Comparison of ENCODE assay signal across 8 mouse cellular contexts in genomic region chr1:38766661-38767572, GRCm38 (mm10).
DNase-seq lines count a peak whose midpoint lies in the region; ATAC-seq and TF ChIP-seq lines count a peak whose summit lies in the region.

No protein-coding gene starts in this region.

- no peaks in the 10 kb centered on the region for H3K36me3 ChIP-seq in heart, embryonic 13.5 days
- H3K36me3 ChIP-seq in kidney, postnatal 0 days (ENCODE audit: insufficient read depth, low read length): no peaks in the 10 kb centered on the region
- no peaks in the 10 kb centered on the region for H3K36me3 ChIP-seq in stomach, embryonic 16.5 days (ENCODE audit: control insufficient read depth, insufficient read depth, low read length)

- intact Hi-C loops in gastrocnemius, adult 2 months (cut with DNase I): loop anchor here (1.0 kb wide), 1 partner anchor 580 kb away; no protein-coding TSS in a partner anchor

- H3K4me2 ChIP-seq in heart, embryonic 13.5 days: peak overlapping the region; percentile 58
- H3K4me2 ChIP-seq in kidney, postnatal 0 days (ENCODE audit: low read length): peak overlapping the region; percentile 49
- peak overlapping the region; percentile 44 for H3K4me2 ChIP-seq in stomach, embryonic 16.5 days (ENCODE audit: low read depth, low read length)

- ATAC-seq in heart, embryonic 13.5 days (ENCODE audit: extremely low read depth, insufficient number of reproducible peaks, low FRiP score, low TSS enrichment): peak; percentile 53
- peak; percentile 92 for ATAC-seq in kidney, postnatal 0 days (replicated peaks; ENCODE audit: low FRiP score, low read depth)
- peak; percentile 84 for ATAC-seq in stomach, embryonic 16.5 days (ENCODE audit: insufficient read depth, low FRiP score)

- H3K27me3 ChIP-seq in heart, embryonic 13.5 days (replicated peaks): peaks cover 7% of the 10 kb centered on the region
- H3K27me3 ChIP-seq in kidney, postnatal 0 days (ENCODE audit: insufficient read depth, low read length): no peaks in the 10 kb centered on the region
- no peaks in the 10 kb centered on the region for H3K27me3 ChIP-seq in stomach, embryonic 16.5 days (ENCODE audit: control insufficient read depth, insufficient read depth, low read length)

- DNase-seq in urinary bladder, postnatal 25 days (ENCODE audit: low spot score): peak; percentile 24
- DNase-seq in urinary bladder, adult 2 months (ENCODE audit: low spot score): no peak
- peak; percentile 97 for DNase-seq in kidney, postnatal 0 days (ENCODE audit: low spot score)
- peak; percentile 27 for DNase-seq in lung, postnatal 25 days (ENCODE audit: low spot score)
- DNase-seq in layer of hippocampus, adult 8-10 months (ENCODE audit: low spot score in 2 of 2): no peak
- no peak for DNase-seq in gastrocnemius, adult 2 months

- H3K9ac ChIP-seq in heart, embryonic 13.5 days: peak overlapping the region; percentile 62
- H3K9ac ChIP-seq in kidney, postnatal 0 days (ENCODE audit: low read depth, low read length): peak overlapping the region; percentile 28; the same call in 1 of the 2 replicates
- peak overlapping the region; percentile 46 for H3K9ac ChIP-seq in stomach, embryonic 16.5 days (ENCODE audit: low read length)

- 13% methylated on average over 18 of the region's 18 CpGs for WGBS in heart, embryonic 13.5 days
- WGBS in kidney, postnatal 0 days: 15% methylated on average over 18 of the region's 18 CpGs
- 24% methylated on average over 18 of the region's 18 CpGs for WGBS in stomach, embryonic 16.5 days

- peak overlapping the region; percentile 62 for H3K27ac ChIP-seq in heart, embryonic 13.5 days (replicated peaks)
- peak overlapping the region; percentile 79 for H3K27ac ChIP-seq in kidney, postnatal 0 days
- H3K27ac ChIP-seq in stomach, embryonic 16.5 days (ENCODE audit: low read length): peak overlapping the region; percentile 71
- no peak overlapping the region for H3K27ac ChIP-seq in gastrocnemius, adult 2 months

- peaks cover 24% of the 10 kb centered on the region for H3K4me1 ChIP-seq in heart, embryonic 13.5 days
- peaks cover 4% of the 10 kb centered on the region; the same call in 1 of the 2 replicates for H3K4me1 ChIP-seq in kidney, postnatal 0 days (replicated peaks; ENCODE audit: insufficient read depth, low read length)
- 0 out of 2 replicates have a peak, but pooled peaks cover 7% of the 10 kb centered on the region for H3K4me1 ChIP-seq in stomach, embryonic 16.5 days (ENCODE audit: control insufficient read depth, insufficient read depth, low read length)

- H3K9me3 ChIP-seq in heart, embryonic 13.5 days: no peaks in the 10 kb centered on the region
- no peaks in the 10 kb centered on the region for H3K9me3 ChIP-seq in kidney, postnatal 0 days (replicated peaks; ENCODE audit: low read length)
- H3K9me3 ChIP-seq in stomach, embryonic 16.5 days (replicated peaks; ENCODE audit: control insufficient read depth, low read length): no peaks in the 10 kb centered on the region

- peak overlapping the region; percentile 17 for H3K4me3 ChIP-seq in heart, embryonic 13.5 days
- H3K4me3 ChIP-seq in kidney, postnatal 0 days (replicated peaks; ENCODE audit: low read depth, low read length): peak overlapping the region; percentile 20; the same call in 1 of the 2 replicates
- H3K4me3 ChIP-seq in stomach, embryonic 16.5 days (replicated peaks; ENCODE audit: low read length): peak overlapping the region; percentile 32
- H3K4me3 ChIP-seq in gastrocnemius, adult 2 months: no peak overlapping the region

- 0 out of 2 replicates have a peak, but pooled peaks have one; percentile 2 for TF ChIP-seq CTCF in kidney, postnatal 0 days (IDR thresholded peaks at IDR 0.05; ENCODE audit: low read depth)
- TF ChIP-seq CTCF in gastrocnemius, adult 2 months (IDR thresholded peaks at IDR 0.05): no peak

Comparison
In these comparisons a context has a peak if more than half of its experiments do, and no peak if none do; other contexts are left out.
1. DNase-seq: peak in urinary bladder, postnatal 25 days (single experiment), kidney, postnatal 0 days (single experiment) and lung, postnatal 25 days (single experiment); none in urinary bladder, adult 2 months (single experiment), layer of hippocampus, adult 8-10 months (0 of 2) and gastrocnemius, adult 2 months (single experiment).
2. Peak in every context shown above with its lines, with median percentiles within 50 percentile points of each other: ATAC-seq, H3K4me2 ChIP-seq and H3K9ac ChIP-seq.